Mouse (Mus musculus): ENCODE data around the gene Ssh2. TPM values are rescaled to one million over a fixed set of nuclear protein-coding genes. Genes with fewer than 3 reads are reported as not detected.
"Not testable (repeated sequence)": the region's sequence is repeated elsewhere in the genome, so short reads cannot be mapped to it uniquely, and the experiment has no call there.

Gene Ssh2
- polyA plus RNA-seq, 1 experiment from 2014 or later = 12.1 TPM

DNA sequence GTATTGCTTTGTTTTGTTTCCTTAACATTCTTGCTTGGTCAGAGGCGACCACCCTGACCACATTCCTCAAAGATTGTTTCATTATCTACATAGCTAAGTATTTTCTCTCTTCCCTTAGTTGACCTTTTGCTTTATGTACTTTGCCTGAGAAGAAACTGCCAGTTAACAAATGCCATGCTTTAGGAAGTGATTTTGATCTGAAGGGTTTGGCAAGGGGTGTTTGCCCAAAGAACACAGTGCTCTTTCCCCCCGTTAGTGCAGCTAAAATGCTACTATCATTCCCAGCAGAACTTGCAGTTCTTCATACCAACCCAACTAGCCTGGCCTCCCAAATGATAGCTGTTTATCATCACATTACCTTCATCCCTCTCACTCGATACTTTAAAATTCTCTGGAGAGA, 168.1 kb downstream of the Ssh2 start:
- Histone ChIP-seq H3K27me3 (replicated peaks; ENCODE audit: control insufficient read depth, insufficient read depth, low read length) (no peaks in the 10 kb centered on the region), H3K4me2 (no peak overlapping the region), H3K4me1 (replicated peaks; ENCODE audit: control insufficient read depth, insufficient read depth, low read length) (peaks cover 14% of the 10 kb centered on the region; the same call in 1 of the 2 replicates), H3K27ac (ENCODE audit: low read depth, low read length) (no peak overlapping the region), H3K9ac (ENCODE audit: low read depth, low read length) (no peak overlapping the region), H3K4me3 (ENCODE audit: low read depth, low read length) (no peak overlapping the region), H3K9me3 (ENCODE audit: control insufficient read depth, low read length) (no peaks in the 10 kb centered on the region), H3K36me3 (ENCODE audit: control insufficient read depth, insufficient read depth, low read length) (peaks cover 2% of the 10 kb centered on the region; the same call in 1 of the 2 replicates)
- DNase-seq (ENCODE audit: low spot score) = no peak
- 44% methylated on average over 3 of the region's 3 CpGs for WGBS
- no peak for ATAC-seq (replicated peaks; ENCODE audit: low FRiP score)

DNA sequence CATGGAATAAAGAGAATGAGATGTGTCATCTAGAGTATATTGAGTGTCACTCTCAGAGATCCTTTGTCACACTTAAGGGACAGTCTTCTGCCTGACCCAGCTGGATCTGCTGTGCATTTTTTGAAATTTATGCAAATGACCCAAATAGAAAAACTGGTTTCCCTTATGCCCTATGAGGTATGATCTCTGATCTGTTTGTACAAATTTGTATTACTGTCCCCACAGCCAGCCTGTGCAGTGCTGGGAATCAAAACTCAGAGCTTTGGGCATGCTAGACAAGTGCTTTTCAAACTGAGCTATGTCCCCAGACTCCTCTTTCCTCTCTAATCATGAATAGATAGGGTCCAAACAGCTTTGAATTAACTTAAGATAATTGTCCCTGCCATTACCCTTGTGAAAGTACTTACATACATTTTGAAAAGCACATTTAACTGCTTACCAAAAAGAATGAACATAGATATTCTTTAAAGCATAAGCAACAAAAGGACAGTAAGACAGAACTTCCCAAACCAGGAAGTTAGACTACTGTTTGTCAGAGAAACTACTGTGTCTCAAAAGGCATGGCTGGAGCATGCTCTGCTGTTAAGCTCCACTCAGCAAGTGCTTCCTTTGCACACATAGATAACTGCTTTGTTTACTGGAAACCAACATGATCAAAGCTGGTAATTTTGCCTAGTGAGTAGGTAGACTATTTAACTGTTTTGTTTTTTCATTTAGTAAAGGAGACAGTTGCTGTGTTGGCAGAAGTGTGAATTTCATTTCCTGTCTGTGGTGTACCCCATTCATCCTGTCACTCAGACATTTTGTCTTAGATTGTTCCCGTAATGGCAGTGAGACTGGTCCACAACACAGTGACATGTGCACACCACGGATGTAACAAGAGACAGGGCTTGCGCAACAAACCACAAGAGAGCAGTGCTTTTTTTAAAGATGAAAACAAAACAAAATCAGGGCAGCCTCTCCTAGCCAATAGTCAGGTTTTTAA, 169.9 kb downstream of the Ssh2 start:
- Histone ChIP-seq H3K9me3 (ENCODE audit: control insufficient read depth, low read length) (no peaks in the 10 kb centered on the region), H3K27ac (ENCODE audit: low read depth, low read length) (no peak overlapping the region), H3K36me3 (ENCODE audit: control insufficient read depth, insufficient read depth, low read length) (peaks cover 3% of the 10 kb centered on the region; the same call in 1 of the 2 replicates), H3K9ac (ENCODE audit: low read depth, low read length) (no peak overlapping the region), H3K27me3 (replicated peaks; ENCODE audit: control insufficient read depth, insufficient read depth, low read length) (no peaks in the 10 kb centered on the region), H3K4me1 (replicated peaks; ENCODE audit: control insufficient read depth, insufficient read depth, low read length) (peaks cover 14% of the 10 kb centered on the region; the same call in 1 of the 2 replicates), H3K4me3 (ENCODE audit: low read depth, low read length) (no peak overlapping the region), H3K4me2 (no peak overlapping the region)
- ATAC-seq (replicated peaks; ENCODE audit: low FRiP score) = no peak
- no peak for DNase-seq (ENCODE audit: low spot score)
- WGBS = 32% methylated on average over 3 of the region's 3 CpGs

DNA sequence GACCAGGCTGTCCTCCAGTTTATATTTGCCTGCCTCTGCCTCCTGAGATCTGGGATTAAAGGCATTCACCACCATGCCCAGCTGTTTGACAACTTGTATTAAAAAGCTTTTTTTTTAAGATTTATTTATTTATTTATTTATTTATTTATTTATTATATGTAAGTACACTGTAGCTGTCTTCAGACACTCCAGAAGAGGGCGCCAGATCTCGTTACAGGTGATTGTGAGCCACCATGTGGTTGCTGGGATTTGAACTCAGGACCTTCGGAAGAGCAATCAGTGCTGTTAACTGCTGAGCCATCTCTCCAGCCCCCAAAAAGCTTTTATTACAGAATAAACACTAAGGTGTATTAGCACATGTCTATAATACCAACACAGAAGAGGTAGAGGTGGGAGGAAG, 172.1 kb downstream of the Ssh2 start:
- ATAC-seq (replicated peaks; ENCODE audit: low FRiP score); H3K27me3 ChIP-seq (replicated peaks; ENCODE audit: control insufficient read depth, insufficient read depth, low read length); H3K4me2 ChIP-seq; DNase-seq (ENCODE audit: low spot score); H3K9ac ChIP-seq (ENCODE audit: low read depth, low read length); H3K36me3 ChIP-seq (ENCODE audit: control insufficient read depth, insufficient read depth, low read length); H3K4me3 ChIP-seq (ENCODE audit: low read depth, low read length); H3K9me3 ChIP-seq (ENCODE audit: control insufficient read depth, low read length); H3K27ac ChIP-seq (ENCODE audit: low read depth, low read length): not testable (repeated sequence)
- peaks cover 12% of the 10 kb centered on the region; the same call in 1 of the 2 replicates for H3K4me1 ChIP-seq (replicated peaks; ENCODE audit: control insufficient read depth, insufficient read depth, low read length)
- WGBS = 81% methylated on average over 3 of the region's 3 CpGs

DNA sequence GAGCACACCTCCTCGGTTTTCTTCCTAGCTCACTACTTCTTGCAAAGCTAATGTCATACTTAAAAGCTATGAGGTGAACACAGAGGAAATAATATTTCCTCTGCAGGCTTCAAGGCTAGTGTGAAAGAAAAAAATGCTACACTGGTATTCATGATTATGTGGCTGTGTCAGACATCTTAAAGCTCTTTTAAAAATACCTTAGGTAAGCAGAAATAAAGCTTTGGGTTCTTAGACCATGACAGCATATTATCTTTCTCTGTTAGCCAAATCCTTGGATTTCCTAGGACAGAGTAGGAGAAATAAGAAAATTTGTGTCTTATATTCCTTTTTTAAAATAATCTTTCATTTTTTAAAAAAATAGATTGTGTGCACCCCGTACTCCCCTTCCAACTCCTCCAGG, 179.5 kb downstream of the Ssh2 start:
- Histone ChIP-seq H3K9ac (ENCODE audit: low read depth, low read length) (no peak overlapping the region), H3K4me3 (ENCODE audit: low read depth, low read length) (no peak overlapping the region), H3K27me3 (replicated peaks; ENCODE audit: control insufficient read depth, insufficient read depth, low read length) (no peaks in the 10 kb centered on the region), H3K36me3 (ENCODE audit: control insufficient read depth, insufficient read depth, low read length) (peaks cover 6% of the 10 kb centered on the region; the same call in 1 of the 2 replicates), H3K4me1 (replicated peaks; ENCODE audit: control insufficient read depth, insufficient read depth, low read length) (no peaks in the 10 kb centered on the region), H3K27ac (ENCODE audit: low read depth, low read length) (no peak overlapping the region), H3K9me3 (ENCODE audit: control insufficient read depth, low read length) (no peaks in the 10 kb centered on the region), H3K4me2 (no peak overlapping the region)
- 83% methylated on average over 2 of the region's 2 CpGs for WGBS
- no peak for DNase-seq (ENCODE audit: low spot score)
- ATAC-seq (replicated peaks; ENCODE audit: low FRiP score) = no peak

DNA sequence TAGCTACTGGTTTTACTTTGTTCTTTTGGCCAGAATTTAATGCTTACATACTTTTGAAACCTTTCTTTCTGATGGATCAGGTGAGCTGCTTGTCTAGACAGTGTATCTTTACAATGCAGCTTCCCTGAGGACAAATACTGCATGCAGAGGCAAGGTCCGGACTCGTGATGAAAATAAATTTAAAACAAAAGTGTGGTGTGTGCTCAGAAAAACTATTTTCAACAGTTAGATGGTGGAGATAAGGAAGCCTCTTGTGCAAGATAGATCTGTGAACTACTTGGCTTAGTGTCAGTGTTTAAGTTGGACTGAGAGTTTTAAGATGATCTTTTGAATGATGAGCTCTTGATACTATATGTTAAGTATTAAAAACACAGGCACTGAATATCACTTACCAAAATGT, 186.4 kb downstream of the Ssh2 start:
- ATAC-seq (replicated peaks; ENCODE audit: low FRiP score) = no peak
- Histone ChIP-seq H3K27me3 (replicated peaks; ENCODE audit: control insufficient read depth, insufficient read depth, low read length) (no peaks in the 10 kb centered on the region), H3K36me3 (ENCODE audit: control insufficient read depth, insufficient read depth, low read length) (no peaks in the 10 kb centered on the region), H3K9me3 (ENCODE audit: control insufficient read depth, low read length) (no peaks in the 10 kb centered on the region), H3K4me1 (replicated peaks; ENCODE audit: control insufficient read depth, insufficient read depth, low read length) (no peaks in the 10 kb centered on the region; the same call in 1 of the 2 replicates), H3K4me2 (no peak overlapping the region), H3K4me3 (ENCODE audit: low read depth, low read length) (no peak overlapping the region), H3K27ac (ENCODE audit: low read depth, low read length) (no peak overlapping the region), H3K9ac (ENCODE audit: low read depth, low read length) (no peak overlapping the region)
- WGBS = 56% methylated on average over 2 of the region's 2 CpGs
- no peak for DNase-seq (ENCODE audit: low spot score)

DNA sequence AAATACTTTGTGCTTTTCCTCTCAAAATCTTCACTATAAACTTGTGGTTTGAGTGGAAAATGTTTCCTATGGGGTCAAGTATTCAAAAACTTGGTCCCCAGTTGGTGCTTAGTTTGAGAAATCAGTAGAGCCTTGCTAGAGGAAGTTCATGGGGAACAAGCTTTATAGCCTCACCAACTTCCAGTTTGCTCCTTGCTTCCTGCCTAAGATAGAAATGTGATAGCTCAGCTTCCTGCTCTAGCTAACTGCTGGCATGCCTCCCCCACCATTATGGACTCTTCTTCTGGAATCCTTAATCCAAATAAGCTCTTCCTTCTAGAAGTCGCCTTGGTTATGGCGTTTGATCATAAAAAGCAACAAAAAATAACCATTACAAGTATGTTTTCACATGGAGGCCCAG, 190.2 kb downstream of the Ssh2 start:
- Histone ChIP-seq H3K9me3 (ENCODE audit: control insufficient read depth, low read length) (no peaks in the 10 kb centered on the region), H3K27me3 (replicated peaks; ENCODE audit: control insufficient read depth, insufficient read depth, low read length) (no peaks in the 10 kb centered on the region), H3K36me3 (ENCODE audit: control insufficient read depth, insufficient read depth, low read length) (no peaks in the 10 kb centered on the region), H3K9ac (ENCODE audit: low read depth, low read length) (no peak overlapping the region), H3K27ac (ENCODE audit: low read depth, low read length) (no peak overlapping the region), H3K4me3 (ENCODE audit: low read depth, low read length) (no peak overlapping the region), H3K4me1 (replicated peaks; ENCODE audit: control insufficient read depth, insufficient read depth, low read length) (peaks cover 6% of the 10 kb centered on the region; the same call in 1 of the 2 replicates), H3K4me2 (no peak overlapping the region)
- 79% methylated on average over 2 of the region's 2 CpGs for WGBS
- no peak for ATAC-seq (replicated peaks; ENCODE audit: low FRiP score)
- no peak for DNase-seq (ENCODE audit: low spot score)

DNA sequence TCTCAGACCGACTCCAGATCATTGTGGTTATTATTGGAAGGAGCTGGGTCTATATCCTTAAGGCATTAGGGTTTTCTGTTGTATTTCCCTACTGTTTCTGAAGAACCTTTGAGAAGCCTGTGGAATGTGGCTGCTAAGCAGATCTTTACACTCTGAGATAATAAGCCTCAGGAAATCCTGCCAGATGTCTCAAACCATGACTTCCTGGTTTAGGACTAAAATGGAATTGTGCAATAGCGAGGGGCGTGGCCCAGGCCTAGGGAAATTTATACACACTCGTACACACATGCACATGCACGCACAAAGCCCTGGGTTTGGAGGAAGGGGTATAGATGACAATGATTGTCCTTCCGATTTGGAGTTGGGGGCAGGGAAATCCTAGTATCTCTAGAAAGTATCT, 193.8 kb downstream of the Ssh2 start:
- no peaks in the 10 kb centered on the region for H3K27me3 ChIP-seq (replicated peaks; ENCODE audit: control insufficient read depth, insufficient read depth, low read length)
- WGBS = 48% methylated on average over 6 of the region's 6 CpGs
- no peaks in the 10 kb centered on the region for H3K36me3 ChIP-seq (ENCODE audit: control insufficient read depth, insufficient read depth, low read length)
- no peak for DNase-seq (ENCODE audit: low spot score)
- no peaks in the 10 kb centered on the region for H3K9me3 ChIP-seq (ENCODE audit: control insufficient read depth, low read length)
- no peak overlapping the region for H3K9ac ChIP-seq (ENCODE audit: low read depth, low read length)
- H3K4me3 ChIP-seq (ENCODE audit: low read depth, low read length) = no peak overlapping the region
- H3K4me1 ChIP-seq (replicated peaks; ENCODE audit: control insufficient read depth, insufficient read depth, low read length) = peaks cover 8% of the 10 kb centered on the region; the same call in 1 of the 2 replicates
- H3K4me2 ChIP-seq = no peak overlapping the region
- H3K27ac ChIP-seq (ENCODE audit: low read depth, low read length) = no peak overlapping the region
- ATAC-seq (replicated peaks; ENCODE audit: low FRiP score) = no peak

DNA sequence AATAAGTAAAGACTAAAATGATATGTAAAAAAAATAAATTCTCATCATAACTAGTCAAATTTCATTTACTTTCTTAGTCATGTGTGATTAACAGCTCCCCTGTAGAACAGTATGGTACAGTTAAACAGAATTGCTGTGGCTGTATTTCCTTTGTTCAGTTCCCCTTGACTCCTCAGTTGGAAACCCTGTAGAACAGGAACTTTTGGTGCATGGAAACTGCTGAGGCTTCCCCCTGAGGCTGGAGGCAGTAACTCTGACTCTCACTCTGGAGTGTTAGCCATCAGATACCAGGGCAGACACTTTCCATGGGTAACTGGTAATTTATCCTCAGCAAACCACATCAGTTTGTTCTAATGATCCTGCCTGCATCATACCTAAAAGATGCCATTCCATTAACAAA, 195.2 kb downstream of the Ssh2 start:
- DNase-seq (ENCODE audit: low spot score) (no peak), ATAC-seq (replicated peaks; ENCODE audit: low FRiP score) (no peak)
- Histone ChIP-seq H3K27me3 (replicated peaks; ENCODE audit: control insufficient read depth, insufficient read depth, low read length) (no peaks in the 10 kb centered on the region), H3K9me3 (ENCODE audit: control insufficient read depth, low read length) (no peaks in the 10 kb centered on the region), H3K9ac (ENCODE audit: low read depth, low read length) (no peak overlapping the region), H3K36me3 (ENCODE audit: control insufficient read depth, insufficient read depth, low read length) (no peaks in the 10 kb centered on the region), H3K27ac (ENCODE audit: low read depth, low read length) (no peak overlapping the region), H3K4me1 (replicated peaks; ENCODE audit: control insufficient read depth, insufficient read depth, low read length) (peaks cover 8% of the 10 kb centered on the region; the same call in 1 of the 2 replicates), H3K4me3 (ENCODE audit: low read depth, low read length) (no peak overlapping the region), H3K4me2 (no peak overlapping the region)

All from liver, embryonic 11.5 days (tissue).